ENCODE assay signal across 8 mouse cellular contexts in genomic region chr11:107511954-107512353, GRCm38 (mm10). TPM values are rescaled to one million over a fixed set of nuclear protein-coding genes. Genes with fewer than 3 reads are reported as not detected.
DNase-seq lines count a peak whose midpoint lies in the region; ATAC-seq and TF ChIP-seq lines count a peak whose summit lies in the region.
"Not testable (repeated sequence)": the region's sequence is repeated elsewhere in the genome, so short reads cannot be mapped to it uniquely, and the experiment has no call there.

No protein-coding gene starts in this region.

- ATAC-seq in G1E (ENCODE audit: extremely low read depth, insufficient number of reproducible peaks, low FRiP score, poor library complexity, severe bottlenecking); lung, embryonic 14.5 days (ENCODE audit: insufficient read depth): not testable (repeated sequence)
- peak; percentile 70 for ATAC-seq in erythroblast, adult 5-6 weeks (replicated peaks; ENCODE audit: low FRiP score, poor library complexity, severe bottlenecking)

- TF ChIP-seq CTCF in G1E (IDR thresholded peaks at IDR 0.05; ENCODE audit: low read depth, low read length) = peak; percentile 83
- TF ChIP-seq CTCF in lung, embryonic 14.5 days (IDR thresholded peaks at IDR 0.05; ENCODE audit: low read depth) = peak; percentile 90

- not testable (repeated sequence) for H3K36me3 ChIP-seq in G1E (replicated peaks); lung, embryonic 14.5 days (ENCODE audit: insufficient read depth)

- H3K9me3 ChIP-seq in G1E (replicated peaks); lung, embryonic 14.5 days (ENCODE audit: low read depth, low read length): not testable (repeated sequence)

- H3K27me3 ChIP-seq in G1E (ENCODE audit: insufficient read depth, low read length) = peaks cover 26% of the 10 kb centered on the region
- not testable (repeated sequence) for H3K27me3 ChIP-seq in lung, embryonic 14.5 days (ENCODE audit: insufficient read depth, low read length)

- not testable (repeated sequence) for H3K4me2 ChIP-seq in lung, embryonic 14.5 days

- H3K9ac ChIP-seq in lung, embryonic 14.5 days = not testable (repeated sequence)

- WGBS in lung, embryonic 14.5 days = 40% methylated on average over 5 of the region's 5 CpGs

- H3K4me1 ChIP-seq in G1E (ENCODE audit: insufficient read depth, low read depth, low read length) = peaks cover 13% of the 10 kb centered on the region
- H3K4me1 ChIP-seq in lung, embryonic 14.5 days (ENCODE audit: insufficient read depth) = not testable (repeated sequence)

- intact Hi-C loops in heart, postnatal 14 days (cut with DNase I) = loop anchor here (2.0 kb wide), 2 partner anchors 35 to 341 kb away; partner anchors contain the start of gene Helz

- not testable (repeated sequence) for H3K27ac ChIP-seq in lung, embryonic 14.5 days (ENCODE audit: low read depth)

- H3K4me3 ChIP-seq in G1E (ENCODE audit: low read depth, low read length); lung, embryonic 14.5 days (ENCODE audit: low read depth, low read length): not testable (repeated sequence)

- not testable (repeated sequence) for DNase-seq in G1E (ENCODE audit: low spot score)
- peak; percentile 68 for DNase-seq in c-Kit-positive CD71-negative TER-119-negative erythroid progenitor cells, embryonic 14.5 days (ENCODE audit: low read depth)
- peak; percentile 69 to 78 for DNase-seq in heart, postnatal 14 days
- DNase-seq in layer of hippocampus, adult 11-12 months (ENCODE audit: low spot score) = peak; percentile 60
- peak; percentile 90 for DNase-seq in lung, embryonic 14.5 days
- peak; percentile 82 for DNase-seq in retina, embryonic 14.5 days (ENCODE audit: low spot score)
- peak; percentile 40 to 81 for DNase-seq in thymus, postnatal 10 days (ENCODE audit: low spot score in 2 of 2)

RNA-seq across cellular contexts. Expression of gene Psmd12, which starts 32.7 kb away (rescaled TPM):
- total RNA-seq in G1E (2014; fragmentation: Nextera tagmentation) (77.4 and 90.2 TPM in 2 replicates), G1E (2017) (116 and 121 TPM in 2 replicates)
- polyA plus RNA-seq in G1E (2012) = 31.4 and 39.1 TPM in 2 replicates
- 27.6 and 40.2 TPM in 2 replicates for total RNA-seq in erythroblast, adult 5-6 weeks (2015; ENCODE audit: low replicate concordance)
- total RNA-seq in erythroblast, adult 5-6 weeks (2017; ENCODE audit: low replicate concordance) = 41.4 and 53.5 TPM in 2 replicates
- 10 to 100 TPM; 81.7 to 84.0 TPM for total RNA-seq in heart, postnatal 14 days (2021)
- 188 and 192 TPM in 2 replicates for polyA plus RNA-seq in lung, embryonic 14.5 days (2014; fragmentation: Nextera tagmentation; extraction: Ambion mirVana)

RNA-seq across cellular contexts. Expression of gene Helz, which starts 35.8 kb away (rescaled TPM):
- 63.5 and 92.8 TPM in 2 replicates for total RNA-seq in G1E (2014; fragmentation: Nextera tagmentation)
- 21.7 and 23.8 TPM in 2 replicates for total RNA-seq in G1E (2017)
- polyA plus RNA-seq in G1E (2012) = 97.3 and 114 TPM in 2 replicates
- 7.1 and 8.8 TPM in 2 replicates for total RNA-seq in erythroblast, adult 5-6 weeks (2015; ENCODE audit: low replicate concordance)
- total RNA-seq in erythroblast, adult 5-6 weeks (2017; ENCODE audit: low replicate concordance) = 7.8 and 12.0 TPM in 2 replicates
- total RNA-seq in heart, postnatal 14 days (2021) = 10 to 100 TPM; 28.6 to 29.6 TPM
- 25.7 and 27.4 TPM in 2 replicates for polyA plus RNA-seq in lung, embryonic 14.5 days (2014; fragmentation: Nextera tagmentation; extraction: Ambion mirVana)

RNA-seq across cellular contexts. Expression of gene Pitpnc1, which starts 41.5 kb away (rescaled TPM):
- 53.5 and 54.8 TPM in 2 replicates for total RNA-seq in G1E (2014; fragmentation: Nextera tagmentation)
- total RNA-seq in G1E (2017) = 27.9 and 31.5 TPM in 2 replicates
- polyA plus RNA-seq in G1E (2012) = 9.9 and 10.1 TPM in 2 replicates
- total RNA-seq in erythroblast, adult 5-6 weeks (2015; ENCODE audit: low replicate concordance) = 14.4 and 15.7 TPM in 2 replicates
- total RNA-seq in erythroblast, adult 5-6 weeks (2017; ENCODE audit: low replicate concordance) = 9.8 and 20.1 TPM in 2 replicates
- 10 to 100 TPM; 67.9 to 68.4 TPM for total RNA-seq in heart, postnatal 14 days (2021)
- 16.2 and 17.3 TPM in 2 replicates for polyA plus RNA-seq in lung, embryonic 14.5 days (2014; fragmentation: Nextera tagmentation; extraction: Ambion mirVana)
